Mouse (Mus musculus): ENCODE measurements around the gene Nmb. TPM values are rescaled to one million over a fixed set of nuclear protein-coding genes. Genes with fewer than 3 reads are reported as not detected.
"Not testable (repeated sequence)": the region's sequence is repeated elsewhere in the genome, so short reads cannot be mapped to it uniquely, and the experiment has no call there.

The Nmb gene
- polyA plus RNA-seq (2014; fragmentation: Nextera tagmentation; extraction: Ambion mirVana), result 3.8 and 7.9 TPM in 2 replicates

- Histone ChIP-seq H3K9me3 (replicated peaks; ENCODE audit: control insufficient read depth, low read length) (no peaks in the 10 kb centered on the region), H3K27ac (ENCODE audit: low read depth, low read length) (peak within 1 kb of the TSS; percentile 22; the same call in 1 of the 2 replicates), H3K4me2 (ENCODE audit: low read length) (peak within 1 kb of the TSS; percentile 83), H3K36me3 (ENCODE audit: control insufficient read depth, insufficient read depth, low read length) (peaks cover 37% of the 10 kb centered on the region), H3K4me1 (ENCODE audit: control insufficient read depth, insufficient read depth, low read length) (peaks cover 10% of the 10 kb centered on the region), H3K4me3 (ENCODE audit: low read depth, low read length) (peak within 1 kb of the TSS; percentile 36), H3K27me3 (replicated peaks; ENCODE audit: control insufficient read depth, insufficient read depth, low read length) (no peaks in the 10 kb centered on the region), H3K9ac (ENCODE audit: low read length) (peak within 1 kb of the TSS; percentile 64)
- ATAC-seq, result peak; percentile 67
- DNase-seq (ENCODE audit: low spot score), result peak; percentile 89
- WGBS, result 3% methylated on average over 19 of the region's 19 CpGs
These were observed at the start of gene Nmb for GRCm38 (mm10) chr7:80904921-80905515. Gene Nmb (minus strand): TSS chr7:80905076.

GRCm38 (mm10) chr7:80954251-80954650, 49.4 kb upstream of the Nmb start:
- no peak overlapping the region for H3K4me3 ChIP-seq (ENCODE audit: low read depth, low read length)
- H3K27ac ChIP-seq (ENCODE audit: low read depth, low read length), result no peak overlapping the region
- DNase-seq (ENCODE audit: low spot score) (no peak), ATAC-seq (no peak)
- H3K4me2 ChIP-seq (ENCODE audit: low read length), result no peak overlapping the region
- no peaks in the 10 kb centered on the region for H3K9me3 ChIP-seq (replicated peaks; ENCODE audit: control insufficient read depth, low read length)
- no peaks in the 10 kb centered on the region for H3K4me1 ChIP-seq (ENCODE audit: control insufficient read depth, insufficient read depth, low read length)
- H3K9ac ChIP-seq (ENCODE audit: low read length), result no peak overlapping the region
- H3K27me3 ChIP-seq (replicated peaks; ENCODE audit: control insufficient read depth, insufficient read depth, low read length), result no peaks in the 10 kb centered on the region
- no peaks in the 10 kb centered on the region for H3K36me3 ChIP-seq (ENCODE audit: control insufficient read depth, insufficient read depth, low read length)
- 79% methylated on average over 2 of the region's 2 CpGs for WGBS

- no peaks in the 10 kb centered on the region for H3K4me1 ChIP-seq (ENCODE audit: control insufficient read depth, insufficient read depth, low read length)
- no peaks in the 10 kb centered on the region for H3K36me3 ChIP-seq (ENCODE audit: control insufficient read depth, insufficient read depth, low read length)
- H3K27ac ChIP-seq (ENCODE audit: low read depth, low read length), result no peak overlapping the region
- no peak for DNase-seq (ENCODE audit: low spot score)
- no peak overlapping the region for H3K4me3 ChIP-seq (ENCODE audit: low read depth, low read length)
- no peak for ATAC-seq
- H3K27me3 ChIP-seq (replicated peaks; ENCODE audit: control insufficient read depth, insufficient read depth, low read length), result no peaks in the 10 kb centered on the region
- no peak overlapping the region for H3K4me2 ChIP-seq (ENCODE audit: low read length)
- WGBS, result 56% methylated on average over 3 of the region's 3 CpGs
- H3K9me3 ChIP-seq (replicated peaks; ENCODE audit: control insufficient read depth, low read length), result no peaks in the 10 kb centered on the region
- no peak overlapping the region for H3K9ac ChIP-seq (ENCODE audit: low read length)
These were observed 47.3 kb upstream of the Nmb start for GRCm38 (mm10) chr7:80952140-80952539.

- 90% methylated on average over 4 of the region's 4 CpGs for WGBS
- Histone ChIP-seq H3K4me3 (ENCODE audit: low read depth, low read length) (no peak overlapping the region), H3K27me3 (replicated peaks; ENCODE audit: control insufficient read depth, insufficient read depth, low read length) (no peaks in the 10 kb centered on the region), H3K9ac (ENCODE audit: low read length) (no peak overlapping the region), H3K4me2 (ENCODE audit: low read length) (no peak overlapping the region), H3K4me1 (ENCODE audit: control insufficient read depth, insufficient read depth, low read length) (peaks cover 3% of the 10 kb centered on the region; the same call in 1 of the 2 replicates), H3K36me3 (ENCODE audit: control insufficient read depth, insufficient read depth, low read length) (no peaks in the 10 kb centered on the region), H3K9me3 (replicated peaks; ENCODE audit: control insufficient read depth, low read length) (no peaks in the 10 kb centered on the region), H3K27ac (ENCODE audit: low read depth, low read length) (no peak overlapping the region)
- DNase-seq (ENCODE audit: low spot score) (no peak), ATAC-seq (no peak)
These were observed 46.6 kb upstream of the Nmb start for GRCm38 (mm10) chr7:80951461-80951860.

- H3K4me3 ChIP-seq (ENCODE audit: low read depth, low read length), result peak within 1 kb of the TSS; percentile 60
- peak within 1 kb of the TSS; percentile 75 for H3K9ac ChIP-seq (ENCODE audit: low read length)
- H3K4me1 ChIP-seq (ENCODE audit: control insufficient read depth, insufficient read depth, low read length), result peaks cover 7% of the 10 kb centered on the region; the same call in 1 of the 2 replicates
- no peaks in the 10 kb centered on the region for H3K9me3 ChIP-seq (replicated peaks; ENCODE audit: control insufficient read depth, low read length)
- 0 out of 2 replicates have a peak, but pooled peaks cover 5% of the 10 kb centered on the region for H3K36me3 ChIP-seq (ENCODE audit: control insufficient read depth, insufficient read depth, low read length)
- WGBS, result 2% methylated on average over 44 of the region's 44 CpGs
- H3K4me2 ChIP-seq (ENCODE audit: low read length), result peak within 1 kb of the TSS; percentile 68
- peak within 1 kb of the TSS; percentile 78 for H3K27ac ChIP-seq (ENCODE audit: low read depth, low read length)
- ATAC-seq, result peak; percentile 100
- peak; percentile 96 for DNase-seq (ENCODE audit: low spot score)
- H3K27me3 ChIP-seq (replicated peaks; ENCODE audit: control insufficient read depth, insufficient read depth, low read length), result no peaks in the 10 kb centered on the region
These were observed 42.8 kb upstream of the Nmb start, which contains the start of gene Sec11a for GRCm38 (mm10) chr7:80947445-80948350. Gene Sec11a (minus strand): TSS chr7:80947780.

- Histone ChIP-seq H3K4me2 (ENCODE audit: low read length) (no peak overlapping the region), H3K4me3 (ENCODE audit: low read depth, low read length) (no peak overlapping the region), H3K9me3 (replicated peaks; ENCODE audit: control insufficient read depth, low read length) (no peaks in the 10 kb centered on the region), H3K36me3 (ENCODE audit: control insufficient read depth, insufficient read depth, low read length) (peaks cover 5% of the 10 kb centered on the region; the same call in 1 of the 2 replicates), H3K27ac (ENCODE audit: low read depth, low read length) (no peak overlapping the region), H3K27me3 (replicated peaks; ENCODE audit: control insufficient read depth, insufficient read depth, low read length) (no peaks in the 10 kb centered on the region), H3K4me1 (ENCODE audit: control insufficient read depth, insufficient read depth, low read length) (no peaks in the 10 kb centered on the region; the same call in 1 of the 2 replicates), H3K9ac (ENCODE audit: low read length) (no peak overlapping the region)
- 90% methylated on average over 4 of the region's 4 CpGs for WGBS
- no peak for ATAC-seq
- DNase-seq (ENCODE audit: low spot score), result no peak
These were observed 34.9 kb upstream of the Nmb start for GRCm38 (mm10) chr7:80939808-80940207.

GRCm38 (mm10) chr7:80937304-80937666, 32.4 kb upstream of the Nmb start:
- not testable (repeated sequence) for H3K4me3 ChIP-seq (ENCODE audit: low read depth, low read length); DNase-seq (ENCODE audit: low spot score); ATAC-seq; H3K27me3 ChIP-seq (replicated peaks; ENCODE audit: control insufficient read depth, insufficient read depth, low read length); H3K4me1 ChIP-seq (ENCODE audit: control insufficient read depth, insufficient read depth, low read length); H3K9me3 ChIP-seq (replicated peaks; ENCODE audit: control insufficient read depth, low read length); H3K9ac ChIP-seq (ENCODE audit: low read length); H3K4me2 ChIP-seq (ENCODE audit: low read length); H3K27ac ChIP-seq (ENCODE audit: low read depth, low read length)
- H3K36me3 ChIP-seq (ENCODE audit: control insufficient read depth, insufficient read depth, low read length), result peaks cover 22% of the 10 kb centered on the region

- not testable (repeated sequence) for H3K27me3 ChIP-seq (replicated peaks; ENCODE audit: control insufficient read depth, insufficient read depth, low read length); H3K9ac ChIP-seq (ENCODE audit: low read length); H3K27ac ChIP-seq (ENCODE audit: low read depth, low read length); H3K4me1 ChIP-seq (ENCODE audit: control insufficient read depth, insufficient read depth, low read length); H3K9me3 ChIP-seq (replicated peaks; ENCODE audit: control insufficient read depth, low read length); H3K4me3 ChIP-seq (ENCODE audit: low read depth, low read length); H3K4me2 ChIP-seq (ENCODE audit: low read length); DNase-seq (ENCODE audit: low spot score); ATAC-seq
- H3K36me3 ChIP-seq (ENCODE audit: control insufficient read depth, insufficient read depth, low read length), result peaks cover 27% of the 10 kb centered on the region
- WGBS, result 92% methylated on average over 7 of the region's 7 CpGs
These were observed 31.9 kb upstream of the Nmb start for GRCm38 (mm10) chr7:80936617-80937303.
